Mouse (Mus musculus) liver, embryonic 11.5 days (tissue): ENCODE results near the gene Pin1. TPM values are rescaled to one million over a fixed set of nuclear protein-coding genes. Genes with fewer than 3 reads are reported as not detected.
"Not testable (repeated sequence)": the region's sequence is repeated elsewhere in the genome, so short reads cannot be mapped to it uniquely, and the experiment has no call there.

Source experiments
- ATAC-seq: fragments of 200-750 bp; cut with Nextera tagmentation; replicated peaks from 2 replicates; pipeline ENCODE4 v1.8.0; 2017; ENCODE audit warnings: moderate number of reproducible peaks, mild to moderate bottlenecking, moderate TSS enrichment, moderate library complexity; ENCODE audit not compliant: low FRiP score
- DNase-seq: peaks from one replicate; pipeline ENCODE4 v3.0.0-alpha.2; 2017; ENCODE audit warnings: low spot score
- H3K27ac ChIP-seq: fragments of 300-500 bp; sonication (generic); 2 replicates; pipeline ENCODE4 v1.5.1; 2014; ENCODE audit warnings: mild to moderate bottlenecking, low read depth, low read length, control low read depth
- H3K27me3 ChIP-seq: fragments of 300-500 bp; sonication (generic); replicated peaks from 2 replicates; pipeline ENCODE4 v1.6.1; 2014; ENCODE audit warnings: low read length, mixed read lengths; ENCODE audit not compliant: control insufficient read depth, insufficient read depth
- H3K36me3 ChIP-seq: fragments of 300-500 bp; sonication (generic); 2 replicates; pipeline ENCODE4 v1.6.1; 2014; ENCODE audit warnings: mild to moderate bottlenecking, low read length, moderate library complexity, mixed read lengths; ENCODE audit not compliant: control insufficient read depth, insufficient read depth
- H3K4me1 ChIP-seq: fragments of 300-500 bp; sonication (generic); replicated peaks from 2 replicates; pipeline ENCODE4 v1.6.1; 2014; ENCODE audit warnings: low read length, mixed read lengths; ENCODE audit not compliant: control insufficient read depth, insufficient read depth
- H3K4me2 ChIP-seq: fragments of 300-500 bp; sonication (generic); 2 replicates; pipeline ENCODE4 v1.6.1; 2014; ENCODE audit warnings: mild to moderate bottlenecking, control low read depth, moderate library complexity
- H3K4me3 ChIP-seq: fragments of 300-500 bp; sonication (generic); 2 replicates; pipeline ENCODE4 v1.5.1; 2014; ENCODE audit warnings: low read depth, low read length, control low read depth
- H3K9ac ChIP-seq: fragments of 300-500 bp; sonication (generic); 2 replicates; pipeline ENCODE4 v1.6.1; 2014; ENCODE audit warnings: low read depth, low read length, control low read depth
- H3K9me3 ChIP-seq: fragments of 300-500 bp; sonication (generic); 2 replicates; pipeline ENCODE4 v1.6.1; 2016; ENCODE audit warnings: low read length, inconsistent platforms, mixed read lengths; ENCODE audit not compliant: control insufficient read depth
- WGBS: fragments of 180-500 bp; shearing (Covaris S2); extraction: QIAGEN DNeasy Blood & Tissue Kit; methylation state at CpG from one replicate; pipeline ENCODE4 v1.1.7; 2014; 5-methylcytosine and 5-hydroxymethylcytosine counted together
- polyA plus RNA-seq: library from polyadenylated mRNA; unstranded; fragments of >200 nt; fragmentation: Nextera tagmentation; extraction: Ambion mirVana; gene quantifications from 2 replicates; pipeline ENCODE4 v1.2.1, GENCODE M21; 2014

Gene Pin1
- polyA plus RNA-seq, 1 experiment from 2014 or later: 58.8 TPM

GRCm38 (mm10) chr9:20682389-20682722 is 30.5 kb downstream of the Pin1 start:
- 61% methylated on average over 2 of the region's 2 CpGs for WGBS
- H3K27ac ChIP-seq: no peak overlapping the region
- H3K4me1 ChIP-seq: no peaks in the 10 kb centered on the region
- H3K9ac ChIP-seq: no peak overlapping the region
- no peaks in the 10 kb centered on the region for H3K9me3 ChIP-seq
- ATAC-seq (no peak), DNase-seq (no peak)
- H3K27me3 ChIP-seq: no peaks in the 10 kb centered on the region
- no peaks in the 10 kb centered on the region for H3K36me3 ChIP-seq
- H3K4me3 ChIP-seq: no peak overlapping the region
- H3K4me2 ChIP-seq: no peak overlapping the region

- Histone ChIP-seq H3K4me3 (no peak overlapping the region), H3K4me1 (no peaks in the 10 kb centered on the region; the same call in 1 of the 2 replicates), H3K9ac (no peak overlapping the region), H3K4me2 (no peak overlapping the region), H3K36me3 (no peaks in the 10 kb centered on the region), H3K27ac (no peak overlapping the region), H3K9me3 (no peaks in the 10 kb centered on the region), H3K27me3 (no peaks in the 10 kb centered on the region)
- 52% methylated on average over 17 of the region's 17 CpGs for WGBS
- DNase-seq (no peak), ATAC-seq (no peak)
Measured at GRCm38 (mm10) chr9:20685081-20685861, 33.4 kb downstream of the Pin1 start.

GRCm38 (mm10) chr9:20689403-20689802 is 37.5 kb downstream of the Pin1 start:
- H3K4me3 ChIP-seq: no peak overlapping the region
- no peaks in the 10 kb centered on the region for H3K9me3 ChIP-seq
- no peaks in the 10 kb centered on the region for H3K36me3 ChIP-seq
- no peak for DNase-seq
- peaks cover 6% of the 10 kb centered on the region for H3K27me3 ChIP-seq
- 50% methylated on average over 1 of the region's 1 CpGs for WGBS
- no peak overlapping the region for H3K4me2 ChIP-seq
- H3K9ac ChIP-seq: no peak overlapping the region
- no peaks in the 10 kb centered on the region; the same call in 1 of the 2 replicates for H3K4me1 ChIP-seq
- no peak overlapping the region for H3K27ac ChIP-seq
- no peak for ATAC-seq

GRCm38 (mm10) chr9:20689913-20690312 is 38.0 kb downstream of the Pin1 start:
- H3K4me1 ChIP-seq: no peaks in the 10 kb centered on the region; the same call in 1 of the 2 replicates
- H3K9ac ChIP-seq: no peak overlapping the region
- H3K4me3 ChIP-seq: no peak overlapping the region
- H3K27ac ChIP-seq: no peak overlapping the region
- no peak overlapping the region for H3K4me2 ChIP-seq
- 3% methylated on average over 4 of the region's 4 CpGs for WGBS
- H3K9me3 ChIP-seq: no peaks in the 10 kb centered on the region
- H3K36me3 ChIP-seq: no peaks in the 10 kb centered on the region
- ATAC-seq (no peak), DNase-seq (no peak)
- peaks cover 11% of the 10 kb centered on the region for H3K27me3 ChIP-seq

- H3K4me3 ChIP-seq, H3K9me3 ChIP-seq, H3K4me2 ChIP-seq, H3K27ac ChIP-seq, DNase-seq, H3K9ac ChIP-seq, H3K36me3 ChIP-seq, H3K4me1 ChIP-seq, ATAC-seq: not testable (repeated sequence)
- WGBS: 83% methylated on average over 2 of the region's 2 CpGs
- peaks cover 17% of the 10 kb centered on the region for H3K27me3 ChIP-seq
Measured at GRCm38 (mm10) chr9:20690449-20690848, 38.6 kb downstream of the Pin1 start.

- 84% methylated on average over 3 of the region's 3 CpGs for WGBS
- no peaks in the 10 kb centered on the region for H3K9me3 ChIP-seq
- H3K9ac ChIP-seq: no peak overlapping the region
- H3K27ac ChIP-seq: no peak overlapping the region
- H3K4me1 ChIP-seq: no peaks in the 10 kb centered on the region; the same call in 1 of the 2 replicates
- no peak overlapping the region for H3K4me3 ChIP-seq
- DNase-seq: no peak
- H3K36me3 ChIP-seq: no peaks in the 10 kb centered on the region
- H3K4me2 ChIP-seq: no peak overlapping the region
- peaks cover 19% of the 10 kb centered on the region for H3K27me3 ChIP-seq
- ATAC-seq: no peak
Measured at GRCm38 (mm10) chr9:20692863-20693262, 41.0 kb downstream of the Pin1 start.

- ATAC-seq (no peak), DNase-seq (no peak)
- Histone ChIP-seq H3K4me3 (peak overlapping the region; percentile 18), H3K36me3 (no peaks in the 10 kb centered on the region), H3K4me2 (peak overlapping the region; percentile 57), H3K27me3 (peaks cover 19% of the 10 kb centered on the region), H3K4me1 (no peaks in the 10 kb centered on the region; the same call in 1 of the 2 replicates), H3K9me3 (no peaks in the 10 kb centered on the region), H3K9ac (no peak overlapping the region), H3K27ac (no peak overlapping the region)
- 7% methylated on average over 25 of the region's 25 CpGs for WGBS
Measured at GRCm38 (mm10) chr9:20694721-20695235, 42.9 kb downstream of the Pin1 start.

GRCm38 (mm10) chr9:20696107-20696712 is 44.3 kb downstream of the Pin1 start:
- no peak overlapping the region for H3K27ac ChIP-seq
- H3K4me3 ChIP-seq: no peak overlapping the region
- H3K4me2 ChIP-seq: no peak overlapping the region
- H3K4me1 ChIP-seq: no peaks in the 10 kb centered on the region
- H3K36me3 ChIP-seq: no peaks in the 10 kb centered on the region
- DNase-seq: no peak
- H3K9ac ChIP-seq: no peak overlapping the region
- H3K9me3 ChIP-seq: no peaks in the 10 kb centered on the region
- ATAC-seq: no peak
- peaks cover 19% of the 10 kb centered on the region for H3K27me3 ChIP-seq
- WGBS: 65% methylated on average over 5 of the region's 5 CpGs

GRCm38 (mm10) chr9:20697466-20697865 is 45.6 kb downstream of the Pin1 start:
- Histone ChIP-seq H3K4me2 (no peak overlapping the region), H3K4me1 (no peaks in the 10 kb centered on the region), H3K36me3 (no peaks in the 10 kb centered on the region), H3K27ac (no peak overlapping the region), H3K9me3 (no peaks in the 10 kb centered on the region), H3K4me3 (no peak overlapping the region), H3K27me3 (peaks cover 19% of the 10 kb centered on the region), H3K9ac (no peak overlapping the region)
- DNase-seq (no peak), ATAC-seq (no peak)
- WGBS: 52% methylated on average over 8 of the region's 8 CpGs
